Mouse (Mus musculus): Measurements from ENCODE around the gene Kat5. TPM values are rescaled to one million over a fixed set of nuclear protein-coding genes. Genes with fewer than 3 reads are reported as not detected.

The Kat5 gene
- total RNA-seq, 2 experiments from 2014 or later: 82.8 to 93.0 TPM

DNA sequence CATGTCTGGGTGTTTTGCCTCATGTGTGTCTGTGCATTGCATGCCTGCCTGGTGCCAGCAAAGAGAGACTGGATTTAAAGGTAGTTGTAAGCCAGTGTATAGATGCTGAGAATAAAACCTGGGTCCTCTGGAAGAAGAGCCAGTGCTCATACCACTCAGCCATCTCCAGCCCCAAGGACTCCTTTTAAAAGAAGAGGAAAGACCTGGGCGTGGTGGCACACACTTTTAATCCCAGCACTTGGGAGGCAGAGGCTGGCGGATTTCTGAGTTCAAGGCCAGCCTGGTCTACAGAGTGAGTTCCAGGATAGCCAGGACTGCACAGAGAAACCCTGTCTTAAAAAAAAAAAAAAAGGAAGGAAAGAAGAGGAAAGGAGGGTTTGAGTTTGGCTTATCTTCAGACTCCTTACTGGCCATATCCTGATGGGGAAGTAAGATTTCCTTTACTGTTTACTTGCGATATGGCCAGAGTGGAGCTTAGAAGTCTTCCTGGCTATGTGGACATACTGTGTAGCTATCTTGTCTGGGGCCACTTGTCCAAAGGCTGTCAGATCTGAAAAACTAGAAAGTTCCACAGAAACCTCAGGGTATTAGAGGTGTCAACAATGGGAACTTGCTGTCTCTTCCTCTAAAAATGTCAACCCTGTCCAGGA, 2.9 kb upstream of the Kat5 start:
- Histone ChIP-seq H3K4me3 (no peak overlapping the region), H3K27ac (no peak overlapping the region)
- TF ChIP-seq CTCF (conservative IDR thresholded peaks at IDR 0.05): no peak
- DNase-seq (ENCODE audit: low spot score in 2 of 2): no peak

- 0 out of 2 replicates have a peak, but pooled peaks have one; percentile 5 for TF ChIP-seq CTCF (conservative IDR thresholded peaks at IDR 0.05)
- Histone ChIP-seq H3K4me3 (no peak overlapping the region), H3K27ac (no peak overlapping the region)
- no peak for DNase-seq (ENCODE audit: low spot score in 2 of 2)
These were observed 1.9 kb upstream of the Kat5 start for GRCm38 (mm10) chr19:5611973-5612372.

DNA sequence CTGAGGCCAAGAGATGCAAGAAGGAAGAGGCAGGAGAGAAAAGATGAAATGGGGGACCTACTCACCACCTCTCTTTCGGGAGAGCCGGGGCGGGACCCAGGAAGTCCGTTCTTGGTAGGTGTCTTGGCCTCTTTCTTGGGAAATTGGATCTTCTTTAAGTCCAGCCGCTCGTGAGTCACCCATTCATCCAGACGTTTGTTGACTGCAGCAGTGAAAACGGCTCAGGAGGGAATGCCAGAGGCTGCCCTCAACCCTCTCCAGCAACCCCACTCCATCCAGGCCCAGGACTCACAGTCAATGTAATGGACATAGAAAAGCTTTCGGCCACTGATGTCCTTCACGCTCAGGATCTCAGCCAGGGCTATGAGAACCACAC, 878 bp downstream of the Kat5 start:
- TF ChIP-seq CTCF (conservative IDR thresholded peaks at IDR 0.05): no peak
- Histone ChIP-seq H3K27ac (peak overlapping the region; percentile 100), H3K4me3 (peak overlapping the region; percentile 72)
- no peak for DNase-seq (ENCODE audit: low spot score in 2 of 2)

DNA sequence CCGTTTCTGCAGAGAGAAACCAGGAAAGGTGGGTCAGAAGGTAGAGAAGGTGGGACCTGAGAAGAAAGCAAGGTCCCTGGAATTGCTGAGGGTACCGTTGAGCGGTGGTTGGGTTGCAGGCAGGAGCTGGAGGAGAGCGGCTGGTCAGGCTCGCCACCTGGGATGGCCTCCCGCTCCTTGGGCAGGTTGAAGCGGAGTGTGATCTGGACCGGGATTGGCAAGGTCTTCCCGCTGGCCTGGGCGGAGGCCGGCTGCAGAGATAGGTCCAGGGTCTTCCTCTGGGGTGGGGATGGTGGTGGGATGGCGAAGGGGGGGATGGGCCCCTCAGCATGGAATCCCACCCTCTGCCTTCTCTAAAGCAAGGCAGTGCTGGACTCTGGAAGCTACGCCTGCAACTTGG, 1.3 kb downstream of the Kat5 start:
- peak overlapping the region; percentile 100 for H3K27ac ChIP-seq
- TF ChIP-seq CTCF (conservative IDR thresholded peaks at IDR 0.05): no peak
- no peak for DNase-seq (ENCODE audit: low spot score in 2 of 2)
- H3K4me3 ChIP-seq: peak overlapping the region; percentile 72

- no peak for DNase-seq (ENCODE audit: low spot score in 2 of 2)
- no peak overlapping the region for H3K4me3 ChIP-seq
- no peak for TF ChIP-seq CTCF (conservative IDR thresholded peaks at IDR 0.05)
- H3K27ac ChIP-seq: no peak overlapping the region
These were observed 2.2 kb downstream of the Kat5 start for GRCm38 (mm10) chr19:5607705-5608410.

DNA sequence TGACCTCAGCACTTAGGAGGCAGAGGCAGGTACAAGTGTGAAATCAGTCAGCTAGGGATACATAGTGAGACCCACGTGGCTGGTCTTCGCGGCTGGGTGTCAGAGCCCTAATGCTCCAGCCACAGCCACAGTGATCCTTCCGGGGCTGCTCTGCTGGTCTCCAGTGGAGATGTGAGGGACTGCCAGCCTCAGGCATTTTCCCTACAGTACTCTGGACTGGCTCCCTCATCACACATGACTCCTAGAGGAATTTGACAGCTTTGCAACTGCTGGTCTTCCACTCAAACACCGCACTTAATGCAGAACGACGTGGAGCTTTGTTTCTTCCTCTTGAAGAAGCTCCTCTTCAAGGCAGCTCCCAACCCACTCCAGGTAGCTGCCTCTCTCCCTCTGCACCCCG, 3.8 kb downstream of the Kat5 start:
- DNase-seq (ENCODE audit: low spot score in 2 of 2): no peak
- H3K27ac ChIP-seq: no peak overlapping the region
- TF ChIP-seq CTCF (conservative IDR thresholded peaks at IDR 0.05): peak; percentile 62
- H3K4me3 ChIP-seq: no peak overlapping the region

GRCm38 (mm10) chr19:5605126-5605525, 4.9 kb downstream of the Kat5 start:
- Histone ChIP-seq H3K4me3 (no peak overlapping the region), H3K27ac (peak overlapping the region; percentile 32; the same call in 1 of the 2 replicates)
- TF ChIP-seq CTCF (conservative IDR thresholded peaks at IDR 0.05): no peak
- DNase-seq (ENCODE audit: low spot score in 2 of 2): peak in 1 of 2 experiments; percentile 21

- Histone ChIP-seq H3K27ac (no peak overlapping the region), H3K4me3 (no peak overlapping the region)
- TF ChIP-seq CTCF (conservative IDR thresholded peaks at IDR 0.05): no peak
- no peak for DNase-seq (ENCODE audit: low spot score in 2 of 2)
These were observed 6.4 kb downstream of the Kat5 start for GRCm38 (mm10) chr19:5603664-5604063.

- TF ChIP-seq CTCF (conservative IDR thresholded peaks at IDR 0.05): no peak
- H3K27ac ChIP-seq: peak within 1 kb of the TSS; percentile 85
- peak within 1 kb of the TSS; percentile 82 for H3K4me3 ChIP-seq
- peak; percentile 76 to 78 for DNase-seq (ENCODE audit: low spot score in 2 of 2)
These were observed 8.1 kb downstream of the Kat5 start, which contains the start of gene Rnaseh2c for GRCm38 (mm10) chr19:5601752-5602541. TSS of gene Rnaseh2c (plus strand) at chr19:5601873.

- TF ChIP-seq CTCF (conservative IDR thresholded peaks at IDR 0.05): no peak
- no peak for DNase-seq (ENCODE audit: low spot score in 2 of 2)
- no peak overlapping the region for H3K27ac ChIP-seq
- no peak overlapping the region for H3K4me3 ChIP-seq
These were observed 10.8 kb downstream of the Kat5 start for GRCm38 (mm10) chr19:5599224-5599623.

DNA sequence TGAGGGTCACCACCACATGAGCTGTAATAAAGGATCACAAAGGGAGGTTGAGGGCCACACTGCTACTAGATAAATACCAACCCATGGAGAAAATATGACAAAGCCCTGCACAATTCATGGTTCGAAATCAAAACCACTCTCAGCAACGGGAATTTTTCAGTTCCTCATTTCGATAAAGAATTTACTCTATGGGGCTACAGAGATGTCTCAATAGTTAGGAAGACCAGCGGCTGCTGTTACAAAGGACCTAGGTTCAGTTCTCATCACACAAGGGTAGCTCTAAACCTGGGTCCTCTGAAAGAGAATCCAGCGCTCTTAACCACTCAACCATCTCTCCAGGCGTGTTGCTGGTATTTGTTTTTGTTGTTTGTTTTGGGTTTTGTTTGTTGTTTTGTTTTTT, 18.1 kb downstream of the Kat5 start:
- H3K4me3 ChIP-seq: no peak overlapping the region
- TF ChIP-seq CTCF (conservative IDR thresholded peaks at IDR 0.05): no peak

DNA sequence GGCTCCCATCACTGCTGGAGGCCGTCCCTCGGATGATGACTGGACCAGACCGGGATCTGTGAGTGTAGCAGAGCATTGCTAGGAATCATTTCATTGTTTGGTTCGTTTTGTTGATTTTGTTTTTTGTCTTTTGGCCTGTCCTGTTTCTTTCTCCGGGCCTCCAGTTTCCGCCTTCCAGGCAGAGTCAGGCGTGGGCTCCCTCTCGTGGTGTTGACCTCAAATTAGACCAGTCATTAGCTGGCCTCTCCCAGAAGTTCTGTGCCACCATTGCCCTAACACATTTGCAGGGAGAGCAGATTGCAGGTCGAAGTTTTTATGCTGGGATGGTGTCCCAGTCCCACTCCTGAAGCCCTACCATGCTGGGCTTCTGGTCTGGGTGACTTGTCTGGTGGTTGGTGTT, 20.9 kb downstream of the Kat5 start:
- Histone ChIP-seq H3K27ac (no peak overlapping the region), H3K4me3 (no peak overlapping the region)
- DNase-seq (ENCODE audit: low spot score in 2 of 2): no peak
- TF ChIP-seq CTCF (conservative IDR thresholded peaks at IDR 0.05): peak; percentile 51

More for the DNA sequence above, 18.1 kb downstream of the Kat5 start:
- no peak overlapping the region for H3K27ac ChIP-seq
- DNase-seq (ENCODE audit: low spot score in 2 of 2): no peak

GRCm38 (mm10) chr19:5581995-5582394, 28.0 kb downstream of the Kat5 start:
- no peak overlapping the region for H3K4me3 ChIP-seq
- no peak for TF ChIP-seq CTCF (conservative IDR thresholded peaks at IDR 0.05)
- H3K27ac ChIP-seq: no peak overlapping the region
- DNase-seq (ENCODE audit: low spot score in 2 of 2): no peak
